9 mouse cellular contexts compared by ENCODE assay signal in the genomic region with DNA sequence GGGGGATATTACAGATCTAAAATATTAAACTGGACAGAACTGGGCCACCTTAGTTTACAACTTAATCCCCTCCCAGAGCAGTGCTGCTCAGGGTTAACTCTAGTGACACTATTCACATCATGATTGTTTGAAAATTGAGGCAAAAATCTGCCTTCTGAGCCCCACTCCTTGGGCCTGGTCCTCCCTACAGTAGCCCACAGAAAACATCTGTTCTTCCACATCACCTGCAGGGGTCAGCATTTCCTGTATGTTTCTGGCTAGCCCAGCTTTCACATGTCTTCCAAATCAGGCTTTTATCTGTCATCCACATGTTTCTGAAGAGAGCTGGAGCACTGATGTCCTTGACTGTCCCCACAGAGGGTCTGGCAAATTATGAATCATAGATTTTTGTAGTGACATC.
DNase-seq lines count a peak whose midpoint lies in the region; ATAC-seq and TF ChIP-seq lines count a peak whose summit lies in the region.
"Had no signal": no experiment of that assay in that cellular context is flagged by ENCODE, and none has a peak within 500 bp of the region (broad histone marks: within the 10 kb centered on the region; RNA-seq: fewer than 3 reads in every experiment).

No protein-coding gene starts in this region.

- no peak for TF ChIP-seq EP300 in ES-Bruce4 (IDR thresholded peaks at IDR 0.05; ENCODE audit: insufficient read depth, low read depth, low read length)

- no peak overlapping the region for H3K27ac ChIP-seq in kidney, embryonic 15.5 days
- no peak overlapping the region for H3K27ac ChIP-seq in ES-Bruce4 (ENCODE audit: insufficient read depth, low read length)
- H3K27ac ChIP-seq in limb, embryonic 10.5 days: no peak overlapping the region
- H3K27ac ChIP-seq: macrophage had no signal

- no peaks in the 10 kb centered on the region for H3K9me3 ChIP-seq in kidney, embryonic 15.5 days (replicated peaks)
- no peaks in the 10 kb centered on the region for H3K9me3 ChIP-seq in ES-Bruce4 (replicated peaks; ENCODE audit: control insufficient read depth, insufficient read depth, low read length, poor library complexity, severe bottlenecking)
- no peaks in the 10 kb centered on the region for H3K9me3 ChIP-seq in limb, embryonic 10.5 days (replicated peaks)

- no peak overlapping the region for H3K4me3 ChIP-seq in kidney, embryonic 15.5 days (replicated peaks)
- H3K4me3 ChIP-seq in ES-Bruce4 (ENCODE audit: low read depth, low read length): no peak overlapping the region
- H3K4me3 ChIP-seq in limb, embryonic 10.5 days: no peak overlapping the region

- no peak for TF ChIP-seq POLR2A in ES-Bruce4 (IDR thresholded peaks at IDR 0.05; ENCODE audit: insufficient read depth, low read length)

- H3K27me3 ChIP-seq in kidney, embryonic 15.5 days: no peaks in the 10 kb centered on the region
- H3K27me3 ChIP-seq in ES-Bruce4 (ENCODE audit: control insufficient read depth, insufficient read depth, low read length, poor library complexity, severe bottlenecking): no peaks in the 10 kb centered on the region
- H3K27me3 ChIP-seq in limb, embryonic 10.5 days (ENCODE audit: low read depth, poor library complexity, severe bottlenecking): no peaks in the 10 kb centered on the region

- peak; percentile 9 for DNase-seq in kidney, adult 9 months
- DNase-seq in adrenal gland, postnatal 36 days: peak; percentile 13 to 45
- DNase-seq in limb, embryonic 10.5 days (ENCODE audit: low spot score): peak; percentile 39
- no peak for DNase-seq in MN1 (ENCODE audit: low spot score)
- no peak for DNase-seq in frontal cortex, postnatal 10 days (ENCODE audit: low spot score in 2 of 2)
- no peak for DNase-seq in gastrocnemius, postnatal 10 days

- H3K9ac ChIP-seq in kidney, embryonic 15.5 days: no peak overlapping the region
- no peak overlapping the region for H3K9ac ChIP-seq in ES-Bruce4 (ENCODE audit: low read depth, poor library complexity, severe bottlenecking)

- H3K4me1 ChIP-seq in kidney, embryonic 15.5 days: peaks cover 4% of the 10 kb centered on the region; the same call in 1 of the 2 replicates
- no peaks in the 10 kb centered on the region for H3K4me1 ChIP-seq in ES-Bruce4 (ENCODE audit: control insufficient read depth, insufficient read depth, low read length)
- H3K4me1 ChIP-seq in limb, embryonic 10.5 days: peaks cover 18% of the 10 kb centered on the region; the same call in 1 of the 2 replicates

- no peaks in the 10 kb centered on the region for H3K36me3 ChIP-seq in kidney, embryonic 15.5 days
- no peaks in the 10 kb centered on the region for H3K36me3 ChIP-seq in ES-Bruce4 (ENCODE audit: control insufficient read depth, insufficient read depth, low read length, poor library complexity, severe bottlenecking)
- H3K36me3 ChIP-seq in limb, embryonic 10.5 days: no peaks in the 10 kb centered on the region

- no peak overlapping the region for H3K4me2 ChIP-seq in kidney, embryonic 15.5 days

- peak; percentile 17 for TF ChIP-seq CTCF in ES-Bruce4 (IDR thresholded peaks at IDR 0.05; ENCODE audit: low read depth, low read length)

- no peak for ATAC-seq in kidney, embryonic 15.5 days (replicated peaks; ENCODE audit: low FRiP score)

Comparison
In these comparisons a context has a peak if more than half of its experiments do, and no peak if none do; other contexts are left out.
1. DNase-seq: peak in kidney, adult 9 months (single experiment), adrenal gland, postnatal 36 days (2 of 2) and limb, embryonic 10.5 days (single experiment); none in MN1 (single experiment), frontal cortex, postnatal 10 days (0 of 2) and gastrocnemius, postnatal 10 days (single experiment).